Mouse (Mus musculus) brain, adult 2 months (tissue): ENCODE results near the gene Nefh.

Source experiments
- DNase-seq: peaks from one replicate; pipeline ENCODE4 v3.0.0; 2011; ENCODE audit warnings: low read depth, low spot score

The Nefh gene

DNA sequence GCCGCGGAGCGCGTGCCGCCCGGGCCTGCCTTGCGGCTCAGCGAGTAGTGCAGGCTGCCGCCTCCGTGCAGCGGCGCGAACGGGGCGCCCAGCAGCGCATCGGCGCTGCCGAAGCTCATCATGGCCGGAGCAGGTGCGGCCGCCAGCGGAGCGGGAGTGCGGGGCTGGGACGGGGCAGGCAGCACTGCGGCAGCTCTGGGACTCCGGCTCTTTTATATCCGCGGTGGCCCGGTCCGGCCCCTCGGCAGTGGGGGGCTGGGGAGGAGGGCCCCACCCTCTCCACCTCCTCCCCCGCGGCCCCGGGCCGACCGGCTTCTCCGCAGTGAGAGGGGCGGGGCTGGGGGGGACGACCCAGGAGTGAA is at the start of gene Nefh:
Gene Nefh, minus strand, starts transcription at position 252 of the 362 bp plus-strand sequence.
- DNase-seq: peak; percentile 57

- no peak for DNase-seq
Observed at GRCm38 (mm10) chr11:4996621-4997199, 48.8 kb upstream of the Nefh start.

DNA sequence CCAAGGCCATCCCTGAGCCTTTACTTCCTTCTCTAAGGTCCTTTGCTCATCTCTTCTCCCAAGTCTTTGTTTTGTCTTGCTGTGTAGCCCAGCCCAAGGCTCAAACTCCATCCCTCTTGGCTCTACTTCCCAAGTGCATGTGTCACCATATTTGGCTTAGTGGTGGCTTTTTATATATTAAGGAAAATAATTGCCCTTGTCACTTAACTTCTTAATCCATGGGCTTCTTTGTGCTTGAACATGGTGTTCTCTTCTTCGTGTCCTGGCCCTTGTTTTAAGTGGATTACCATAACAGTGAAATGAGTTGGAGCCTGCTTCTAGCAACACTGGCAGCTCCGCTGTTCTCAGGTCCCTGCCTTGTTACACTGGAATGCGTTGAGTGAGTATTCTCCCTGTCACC is 47.8 kb upstream of the Nefh start:
- DNase-seq: no peak

- DNase-seq: no peak
Observed at GRCm38 (mm10) chr11:4992471-4992870, 44.6 kb upstream of the Nefh start.

DNA sequence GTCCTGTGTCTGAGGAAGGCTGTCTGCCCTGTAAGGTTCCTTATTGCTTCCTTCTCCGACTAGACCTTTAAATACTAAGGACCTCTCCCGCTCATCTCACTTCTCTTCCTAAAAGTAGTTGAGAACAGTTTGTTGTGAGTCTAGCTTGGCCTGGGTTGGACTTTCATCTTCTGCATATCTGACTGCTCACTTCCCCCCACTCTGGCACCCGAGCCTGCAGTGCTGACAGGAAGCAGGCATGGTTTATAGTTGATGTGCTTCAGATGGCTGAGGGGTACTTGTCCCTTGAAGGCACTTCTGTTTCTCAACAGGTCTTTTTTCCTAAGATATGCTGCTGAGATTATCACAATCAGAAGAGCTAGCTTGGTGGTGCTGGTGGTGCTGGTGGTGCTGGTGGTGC is 41.3 kb upstream of the Nefh start:
- no peak for DNase-seq

DNA sequence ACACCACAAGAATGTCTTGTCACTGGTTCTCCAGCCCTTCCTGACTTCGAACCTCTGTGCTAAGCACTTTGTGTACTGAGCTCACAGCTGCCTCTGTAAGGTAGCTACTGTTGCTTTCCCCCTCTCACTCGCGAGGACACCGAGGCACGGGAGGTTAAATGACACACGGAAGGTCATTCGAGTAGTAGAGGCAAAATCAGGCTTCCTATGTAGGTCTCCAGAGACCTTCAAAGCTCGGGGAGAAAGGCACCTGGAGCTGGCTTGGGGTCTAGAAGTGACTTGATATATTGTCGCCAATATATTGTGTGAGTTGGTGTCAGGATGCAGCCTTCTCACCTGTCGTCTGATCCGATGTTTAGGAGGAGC is 39.6 kb upstream of the Nefh start:
- no peak for DNase-seq

DNA sequence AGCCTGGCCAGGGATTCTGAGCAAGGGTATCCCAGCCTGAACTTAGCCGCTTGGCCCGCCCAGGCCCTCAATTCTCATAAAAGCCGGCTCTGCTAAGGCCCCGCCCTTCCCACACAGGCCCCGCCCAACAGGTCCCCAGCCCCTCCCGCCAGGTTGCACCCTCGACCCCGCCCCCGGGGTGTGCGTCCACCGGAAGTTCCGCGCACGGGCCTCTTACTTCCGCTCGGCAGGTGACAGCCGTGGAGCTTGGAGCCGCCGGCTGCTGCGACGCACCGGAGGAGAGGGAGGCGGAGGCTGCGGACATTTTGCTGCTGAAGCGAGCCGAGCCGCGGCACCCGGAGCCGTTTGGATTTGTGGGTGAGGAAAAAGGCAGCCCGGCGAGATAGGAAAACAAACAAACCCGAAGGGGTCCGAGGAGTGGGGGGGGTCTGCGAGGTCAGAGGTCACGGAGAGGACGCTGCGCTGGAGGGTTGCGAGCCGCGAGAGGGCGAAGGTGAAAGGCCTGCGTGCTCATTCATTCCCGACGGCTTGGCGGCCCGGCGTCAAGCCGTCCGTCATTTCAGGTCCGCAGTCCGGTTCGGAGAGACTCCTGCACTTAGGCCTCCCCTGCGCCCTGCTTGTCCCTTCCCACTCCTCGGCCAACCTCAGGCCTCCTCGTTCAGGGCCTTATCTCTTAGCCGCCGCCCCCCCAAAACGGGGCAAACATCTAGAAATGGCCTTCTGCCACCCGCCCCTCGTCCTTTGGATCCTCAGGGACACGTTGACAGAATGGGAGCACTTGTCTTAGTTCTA is 39.0 kb upstream of the Nefh start, which contains the start of gene Ap1b1:
Gene Ap1b1, plus strand, starts transcription at position 130 of the 792 bp plus-strand sequence.
- peak; percentile 95 for DNase-seq

DNA sequence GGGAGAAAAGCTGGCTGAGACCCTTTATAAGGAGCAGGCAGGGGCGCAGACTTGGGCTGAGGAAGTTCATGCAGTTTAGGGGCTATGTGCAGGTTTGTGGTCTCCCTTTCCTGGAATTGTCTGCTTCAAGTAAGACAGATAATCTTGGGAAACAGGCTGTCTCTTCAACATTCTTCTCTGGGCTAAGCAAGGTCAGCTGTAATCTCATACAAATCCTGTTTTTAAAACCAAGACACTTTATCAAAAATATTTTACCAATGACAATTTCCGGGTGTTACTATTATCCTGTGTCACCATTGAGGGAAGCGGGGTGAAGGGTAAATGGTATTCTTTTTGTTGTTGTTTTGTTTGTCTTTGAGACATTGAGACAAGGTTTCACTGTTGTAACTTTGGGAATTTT is 36.9 kb upstream of the Nefh start:
- no peak for DNase-seq

GRCm38 (mm10) chr11:4984249-4984648 is 36.4 kb upstream of the Nefh start:
- peak; percentile 76 for DNase-seq

GRCm38 (mm10) chr11:4983538-4983937 is 35.7 kb upstream of the Nefh start:
- no peak for DNase-seq

- peak; percentile 48 for DNase-seq
Observed at GRCm38 (mm10) chr11:4983010-4983409, 35.1 kb upstream of the Nefh start.

DNA sequence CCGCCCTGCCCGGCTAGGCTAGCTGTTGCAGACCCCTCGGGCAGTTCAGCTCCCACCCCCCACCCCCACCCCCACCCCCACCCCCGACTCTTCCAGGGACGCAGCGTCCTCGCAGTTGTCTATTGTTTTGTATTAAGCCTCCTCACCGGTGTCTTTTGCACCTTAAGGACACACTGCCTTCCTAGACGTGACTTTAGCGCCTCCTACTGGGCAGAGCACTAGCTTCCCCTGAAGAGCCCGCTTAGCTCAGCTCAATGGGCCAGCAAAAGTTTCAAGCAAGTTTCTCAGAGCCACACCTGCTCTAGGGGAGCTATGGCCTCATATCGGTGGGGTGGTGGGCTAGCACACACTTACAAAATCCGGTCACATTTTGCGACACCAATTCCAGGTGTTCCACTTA is 27.8 kb upstream of the Nefh start:
- DNase-seq: peak; percentile 88

- no peak for DNase-seq
Observed at GRCm38 (mm10) chr11:4974376-4975122, 26.7 kb upstream of the Nefh start.

DNA sequence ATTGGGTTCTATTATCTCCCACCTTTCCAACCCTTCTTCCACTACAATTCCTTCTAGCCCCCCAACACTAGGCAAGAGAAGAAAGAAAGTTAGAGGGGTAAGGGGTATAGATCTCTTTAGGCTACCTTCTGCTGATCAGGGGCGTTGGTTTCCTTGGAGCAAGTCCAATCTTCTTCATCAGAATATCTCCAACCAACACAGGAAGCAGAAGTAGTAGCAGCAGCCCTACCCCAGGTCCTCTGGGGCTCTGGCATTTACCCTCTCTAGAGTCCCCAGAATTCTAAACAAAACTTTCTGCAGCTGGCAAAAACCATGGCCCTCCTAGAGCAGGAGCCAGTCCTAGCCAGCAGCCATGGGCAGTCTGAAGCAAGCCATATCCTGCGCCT is 26.0 kb upstream of the Nefh start:
- no peak for DNase-seq

DNA sequence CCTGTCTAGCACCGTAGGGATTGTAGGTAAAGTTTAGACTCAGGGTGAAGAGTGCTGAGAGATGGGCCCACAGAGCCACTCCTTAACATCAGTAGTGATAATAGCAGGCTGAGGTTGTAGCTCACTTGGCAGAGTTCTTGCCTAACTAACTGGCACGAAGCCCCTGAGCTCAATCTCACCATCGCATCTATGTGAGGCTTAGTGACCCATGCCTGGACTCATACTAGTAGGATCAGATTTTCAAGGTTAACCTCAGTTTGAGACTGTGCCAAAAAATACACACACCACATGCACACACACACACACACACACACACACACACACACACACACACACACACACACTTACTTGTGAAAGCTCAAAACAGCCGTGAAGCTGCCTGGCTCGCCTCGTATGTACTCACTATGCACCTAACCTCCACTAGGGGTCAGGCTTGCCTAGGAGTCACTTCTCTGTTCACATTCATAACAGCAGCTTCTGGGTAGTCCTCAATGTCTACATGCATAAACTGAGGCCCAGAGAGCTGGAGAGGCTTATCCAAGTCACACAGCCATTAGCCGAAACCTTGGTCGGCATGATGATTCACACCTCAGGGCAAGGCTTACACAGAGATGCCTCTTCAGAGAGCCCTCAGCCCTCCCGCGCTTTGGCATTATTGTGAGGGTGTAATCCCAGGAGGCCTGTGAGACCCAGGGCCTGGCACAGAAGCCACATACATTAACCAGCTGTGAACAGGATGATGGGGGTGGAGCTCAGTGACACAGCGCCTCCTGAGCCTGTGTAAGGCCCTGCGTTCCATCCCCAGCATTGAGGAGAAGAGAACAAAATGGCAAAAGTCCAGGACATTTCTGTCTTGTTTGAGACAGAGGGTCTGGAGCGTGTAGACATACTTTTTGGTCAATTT is 25.4 kb upstream of the Nefh start:
- peak; percentile 88 for DNase-seq

DNA sequence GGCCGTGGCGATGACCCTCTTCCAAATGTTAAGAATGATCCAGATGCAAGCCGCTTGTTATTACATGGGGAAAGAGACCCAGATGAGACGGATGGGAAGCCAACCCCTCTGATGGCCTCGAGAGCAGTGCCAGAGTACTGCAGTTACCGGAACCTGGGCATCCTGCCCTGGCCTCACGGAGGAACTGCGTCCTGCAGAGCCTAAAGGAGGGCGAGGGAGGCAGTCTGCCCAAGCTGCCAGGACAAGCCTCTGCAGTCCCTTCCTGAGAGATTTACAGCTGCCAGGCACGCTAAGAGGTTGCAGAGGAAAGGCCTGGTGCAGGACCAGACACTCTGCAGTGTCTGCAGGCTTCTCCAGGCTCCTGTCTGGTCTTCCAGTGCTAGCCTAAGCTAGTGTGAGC is 20.5 kb upstream of the Nefh start:
- DNase-seq: peak; percentile 80

GRCm38 (mm10) chr11:4967549-4967948 is 19.7 kb upstream of the Nefh start:
- no peak for DNase-seq

DNA sequence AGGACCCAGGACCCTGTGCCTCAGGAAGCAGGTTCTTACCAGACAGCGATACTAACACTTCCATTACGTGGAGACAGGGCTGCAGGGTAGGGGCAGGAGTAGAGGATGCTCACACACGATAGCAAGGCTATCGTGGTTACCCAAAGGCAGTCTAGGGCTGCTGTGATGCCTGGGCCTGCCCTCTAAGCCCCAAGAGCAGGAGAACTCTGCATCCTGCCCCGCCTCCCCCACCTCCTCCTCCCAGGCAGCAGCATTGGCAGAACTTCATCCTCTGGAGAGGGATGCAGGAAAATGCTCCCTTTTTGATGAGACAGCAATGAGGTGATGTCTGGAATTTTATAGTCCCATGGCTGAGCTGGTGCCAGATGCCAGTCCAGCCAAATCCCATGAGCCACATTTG is 19.0 kb upstream of the Nefh start:
- DNase-seq: peak; percentile 48

GRCm38 (mm10) chr11:4966325-4966724 is 18.5 kb upstream of the Nefh start:
- no peak for DNase-seq

- DNase-seq: peak; percentile 43
Observed at GRCm38 (mm10) chr11:4963099-4963808, 15.4 kb upstream of the Nefh start.

DNA sequence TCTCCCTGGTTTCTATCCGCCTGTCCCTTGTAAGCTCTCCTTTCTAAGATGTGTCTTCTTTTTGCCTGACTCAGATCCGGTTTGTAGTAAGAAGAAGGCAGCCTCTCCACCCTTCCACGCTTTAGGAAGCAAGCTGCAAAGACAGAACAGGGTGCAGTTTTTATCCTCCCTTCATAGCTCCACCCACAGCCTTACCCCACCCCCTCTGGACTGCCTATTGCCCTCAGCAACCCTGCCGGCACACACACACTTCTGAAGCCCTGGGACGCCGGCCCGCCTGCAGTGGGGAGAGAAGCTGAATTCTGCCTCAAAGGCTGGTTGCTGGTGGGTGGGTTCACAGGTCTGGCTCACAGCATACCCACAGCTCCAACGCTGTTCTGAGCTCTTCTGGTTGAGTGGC is 6.1 kb upstream of the Nefh start:
- DNase-seq: peak; percentile 80
